Mouse (Mus musculus): Measurements from ENCODE around the gene Slc35b2.

Gene Slc35b2

GRCm38 (mm10) chr17:45544873-45545277, 18.8 kb upstream of the Slc35b2 start:
- DNase-seq (ENCODE audit: extremely low read depth, insufficient read length, low spot score), result no peak

DNA sequence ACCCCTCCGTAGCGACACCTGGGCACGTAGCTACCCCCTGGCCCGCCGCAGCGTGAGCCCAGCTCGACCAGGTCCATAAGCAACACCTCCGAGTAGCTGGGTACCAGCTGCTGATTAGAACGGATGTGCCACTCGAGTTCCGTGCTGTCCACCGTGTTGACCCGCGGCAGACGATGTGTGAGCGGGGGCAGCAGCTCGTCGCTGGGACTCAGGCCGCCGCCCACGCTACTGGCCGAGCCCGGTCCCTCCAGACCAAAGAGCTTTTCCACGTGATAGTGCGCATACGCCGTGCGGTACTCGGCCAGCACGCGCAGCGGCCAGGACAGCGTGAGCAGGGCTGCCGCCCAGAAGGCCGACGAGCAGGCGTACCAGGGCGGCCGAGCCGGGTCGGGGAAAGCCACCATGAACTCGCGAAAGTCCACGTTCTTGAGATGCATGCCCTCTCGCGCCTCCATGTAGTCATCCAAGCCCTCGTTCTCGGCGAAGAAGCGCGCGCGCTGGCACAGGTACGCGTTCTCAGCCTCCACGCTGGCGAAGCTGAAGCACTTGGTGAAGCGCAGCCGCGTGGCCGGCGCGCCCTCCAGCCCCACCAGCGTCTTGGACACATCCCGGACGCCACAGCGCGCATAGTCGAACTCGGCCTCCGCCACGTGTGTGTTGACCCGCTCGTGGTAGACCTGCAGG, 18.3 kb upstream of the Slc35b2 start:
- no peak for DNase-seq (ENCODE audit: extremely low read depth, insufficient read length, low spot score)

DNA sequence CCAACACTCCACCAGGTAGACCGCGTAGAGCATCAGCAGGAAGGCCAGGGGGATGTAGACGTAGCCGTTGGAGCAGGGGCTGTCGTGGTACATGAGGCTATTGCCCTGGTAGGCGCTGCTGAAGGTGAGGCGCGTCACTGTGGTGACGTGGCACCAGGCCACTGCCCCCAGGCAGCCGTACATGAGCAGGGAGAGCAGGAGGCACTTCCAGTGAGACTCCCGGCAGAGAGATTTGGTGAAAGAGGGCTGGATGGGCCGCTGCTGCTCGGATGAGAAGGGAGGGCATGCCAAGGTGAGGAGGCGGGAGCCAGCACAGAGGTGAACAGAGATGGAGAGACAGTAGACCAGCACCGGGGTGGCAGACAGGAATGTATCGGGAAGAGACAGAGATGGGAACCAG, 16.7 kb upstream of the Slc35b2 start:
- DNase-seq (ENCODE audit: extremely low read depth, insufficient read length, low spot score), result no peak

DNA sequence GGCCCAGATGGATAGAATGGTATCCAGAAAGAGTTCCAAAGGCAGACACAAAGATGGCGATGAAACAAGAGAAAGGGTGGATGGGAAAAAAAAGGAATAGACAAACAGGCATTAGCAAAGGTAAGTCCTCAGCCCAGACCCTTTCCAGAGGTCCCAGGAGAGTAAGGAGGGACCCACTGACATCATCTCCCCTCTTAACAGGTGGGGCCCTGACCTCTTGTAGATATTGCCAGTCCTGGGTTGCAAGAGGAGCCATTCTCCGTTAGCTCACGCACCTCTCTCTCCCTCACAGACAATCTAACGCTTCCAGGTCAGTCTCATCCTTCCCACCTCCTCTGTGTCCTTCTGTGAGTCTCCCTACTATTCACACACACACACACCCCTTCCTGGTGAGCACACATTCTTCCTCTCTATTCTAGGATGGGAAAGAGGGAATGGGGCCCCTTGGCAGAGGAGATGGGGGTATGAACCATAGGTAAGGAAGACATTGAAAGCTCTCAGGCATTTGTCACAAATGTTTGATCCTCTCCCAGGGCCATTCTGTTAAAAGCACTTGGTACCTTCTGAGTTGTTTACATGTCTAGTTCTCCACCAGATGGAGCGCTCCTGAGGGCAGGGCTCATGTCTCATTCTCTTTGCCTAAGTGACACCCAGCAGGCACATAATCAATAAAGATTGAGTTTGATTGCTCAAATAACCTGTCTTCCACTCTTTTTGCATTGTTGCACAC, 16.0 kb upstream of the Slc35b2 start:
- no peak for DNase-seq (ENCODE audit: extremely low read depth, insufficient read length, low spot score)

GRCm38 (mm10) chr17:45548541-45549512, 14.8 kb upstream of the Slc35b2 start:
- no peak for DNase-seq (ENCODE audit: extremely low read depth, insufficient read length, low spot score)

DNA sequence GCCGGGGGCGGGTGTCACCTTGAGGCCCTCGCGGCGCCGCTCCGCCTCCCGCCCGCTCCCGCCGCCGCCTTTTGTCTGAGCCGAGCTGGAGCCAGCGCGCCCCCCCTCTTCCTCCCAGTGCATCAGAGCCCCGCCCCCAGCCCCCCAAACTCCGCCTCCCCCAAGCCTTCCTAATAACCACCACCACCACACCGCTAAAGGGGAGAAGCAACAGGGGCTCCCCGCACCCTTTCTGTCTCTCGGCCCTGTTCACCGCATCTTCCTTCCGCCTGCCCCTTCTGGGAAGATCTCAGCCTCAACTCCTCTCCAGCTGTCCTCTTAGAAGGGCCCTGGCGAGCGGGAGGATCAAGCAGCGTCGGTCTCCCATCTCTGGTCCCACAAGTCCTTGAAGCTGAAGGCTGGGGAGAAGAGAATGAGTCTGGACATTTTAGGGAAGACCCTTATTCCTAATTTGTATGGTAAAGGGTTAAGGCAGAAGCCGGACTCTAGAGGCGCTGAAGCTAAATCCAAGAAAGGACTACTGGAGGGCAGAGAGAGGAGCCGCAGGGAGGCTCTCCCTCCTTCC, 14.0 kb upstream of the Slc35b2 start, which contains the start of gene Tmem151b:
TSS of gene Tmem151b (minus strand) at position 61 of the 565 bp plus-strand sequence.
- DNase-seq (ENCODE audit: extremely low read depth, insufficient read length, low spot score), result no peak

- DNase-seq (ENCODE audit: extremely low read depth, insufficient read length, low spot score), result no peak
Observed at GRCm38 (mm10) chr17:45550253-45550652, 13.4 kb upstream of the Slc35b2 start.

DNA sequence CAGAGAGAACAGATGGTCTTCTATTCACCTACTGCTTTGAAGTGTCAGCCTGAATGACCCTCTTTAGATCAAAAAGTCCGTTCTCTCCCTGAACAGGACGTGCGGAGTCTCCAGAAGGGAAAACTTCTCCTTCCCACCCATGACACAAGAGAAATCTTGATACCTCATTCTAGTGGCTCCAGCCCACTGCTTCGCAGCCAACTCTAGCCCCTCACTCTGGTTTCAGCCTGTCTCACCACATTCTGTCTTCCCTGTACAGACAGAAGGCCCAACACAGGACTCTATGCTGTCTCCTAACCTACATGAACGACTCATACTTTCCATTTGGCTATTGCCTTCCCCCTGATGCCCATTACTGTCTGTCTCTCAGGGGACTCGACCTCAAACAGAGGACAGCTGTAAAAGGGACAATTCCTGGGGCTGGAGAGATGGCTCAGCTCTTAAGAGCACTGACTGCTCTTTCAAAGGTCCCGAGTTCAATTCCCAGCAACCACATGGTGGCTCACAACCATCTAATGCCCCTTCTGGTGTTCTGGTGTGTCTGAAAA, 12.4 kb upstream of the Slc35b2 start:
- no peak for DNase-seq (ENCODE audit: extremely low read depth, insufficient read length, low spot score)

- DNase-seq (ENCODE audit: extremely low read depth, insufficient read length, low spot score), result no peak
Observed at GRCm38 (mm10) chr17:45551816-45552451, 11.7 kb upstream of the Slc35b2 start.

- DNase-seq (ENCODE audit: extremely low read depth, insufficient read length, low spot score), result no peak
Observed at GRCm38 (mm10) chr17:45553065-45553464, 10.6 kb upstream of the Slc35b2 start.

DNA sequence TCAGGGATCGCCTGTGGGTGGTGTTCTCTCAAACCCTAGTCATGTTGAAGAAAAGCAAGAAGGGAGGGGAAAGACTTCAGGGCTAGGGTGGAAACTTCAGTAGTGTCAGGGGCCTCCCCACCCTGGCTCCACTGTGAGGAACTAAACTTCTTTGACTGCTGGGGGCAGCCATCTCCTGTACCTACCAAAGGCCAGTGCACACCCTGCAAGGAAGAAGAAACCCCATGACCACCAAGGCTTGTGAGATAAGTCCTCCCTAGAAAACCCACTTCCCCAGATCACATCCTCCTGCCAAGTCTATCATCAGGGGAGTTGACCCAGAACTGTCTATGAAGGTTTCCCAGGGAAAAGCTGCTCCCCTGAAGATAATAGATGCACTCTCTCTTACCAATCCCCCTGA, 9.3 kb upstream of the Slc35b2 start:
- no peak for DNase-seq (ENCODE audit: extremely low read depth, insufficient read length, low spot score)

GRCm38 (mm10) chr17:45555452-45556106, 8.1 kb upstream of the Slc35b2 start, which contains the start of gene Nfkbie:
Nfkbie (plus strand) TSS chr17:45555703.
- peak; percentile 96 for DNase-seq (ENCODE audit: extremely low read depth, insufficient read length, low spot score)

DNA sequence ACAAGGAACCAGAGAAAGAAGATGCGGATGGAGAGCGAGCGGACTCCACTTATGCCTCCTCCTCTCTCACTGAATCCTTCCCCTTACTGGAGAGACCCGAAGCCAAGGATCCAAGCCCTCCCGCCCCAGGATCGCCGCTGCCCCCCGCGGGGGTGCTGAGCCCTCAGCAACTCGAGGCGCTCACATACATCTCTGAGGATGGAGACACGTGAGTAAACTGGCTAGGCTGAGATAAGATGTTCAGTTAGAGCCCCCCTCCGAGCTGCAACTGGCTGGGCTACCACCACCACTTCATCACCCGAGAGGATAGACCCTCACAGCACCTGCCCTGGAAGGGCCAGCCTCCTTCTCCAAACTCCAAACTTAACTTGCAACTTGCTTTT, 7.6 kb upstream of the Slc35b2 start:
- DNase-seq (ENCODE audit: extremely low read depth, insufficient read length, low spot score), result no peak

- no peak for DNase-seq (ENCODE audit: extremely low read depth, insufficient read length, low spot score)
Observed at GRCm38 (mm10) chr17:45556514-45557245, 7.0 kb upstream of the Slc35b2 start.

DNA sequence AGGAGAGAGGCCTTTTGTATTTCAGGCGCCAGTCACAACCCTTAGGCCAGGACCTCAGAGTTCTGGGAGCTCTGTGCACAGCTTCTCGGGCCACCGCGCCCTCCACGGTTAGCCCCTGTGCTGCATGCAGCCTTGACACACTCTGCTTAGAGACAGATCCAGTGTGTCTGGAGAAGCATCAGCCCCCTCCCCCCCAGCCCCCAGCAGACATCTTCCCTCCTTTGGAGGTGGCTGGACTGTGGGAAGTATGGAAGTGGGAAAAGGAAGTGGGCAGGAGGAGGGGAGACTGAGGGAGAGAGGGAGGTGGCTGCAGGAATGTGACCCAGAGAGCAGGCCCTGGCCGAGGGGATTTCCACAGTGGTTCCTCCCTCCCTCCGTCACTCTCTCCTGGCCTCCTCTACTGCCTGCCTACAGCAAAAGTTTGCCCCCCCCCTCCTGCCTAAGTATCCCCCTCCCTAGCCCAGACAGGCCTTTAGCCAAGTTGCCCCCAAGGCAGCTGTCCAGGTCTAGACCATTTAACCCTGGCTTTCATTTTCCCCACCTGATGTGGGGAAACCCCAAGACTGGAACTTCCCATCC, 6.3 kb upstream of the Slc35b2 start:
- DNase-seq (ENCODE audit: extremely low read depth, insufficient read length, low spot score), result peak; percentile 54

GRCm38 (mm10) chr17:45557998-45558862, 5.4 kb upstream of the Slc35b2 start:
- peak; percentile 51 for DNase-seq (ENCODE audit: extremely low read depth, insufficient read length, low spot score)

GRCm38 (mm10) chr17:45559732-45560525, 3.7 kb upstream of the Slc35b2 start:
- no peak for DNase-seq (ENCODE audit: extremely low read depth, insufficient read length, low spot score)
